Mouse (Mus musculus) adipocyte (in vitro differentiated cells): ENCODE measurements at regions not wholly inside any gene's neighbourhood (a gene's known extent, or its start where the extent isn't known, plus 50 kb on each side); places are given as distances from the start of the nearest gene placed in this dataset.
A peak's percentile ranks its signal among the peaks of the same experiment; 100 is the strongest.
"Not testable (repeated sequence)": the region's sequence is repeated elsewhere in the genome, so short reads cannot be mapped to it uniquely, and the experiment has no call there.

Source experiments
- DNase-seq: peaks from one replicate; pipeline ENCODE4 v3.0.0-alpha.2; 2016; ENCODE audit warnings: low spot score

- peak; percentile 58 for DNase-seq
Measured at GRCm38 (mm10) chr8:20122067-20122925, 219.1 kb downstream of the Gm31371 start.

GRCm38 (mm10) chr8:20123545-20123944, 220.4 kb downstream of the Gm31371 start:
- not testable (repeated sequence) for DNase-seq

GRCm38 (mm10) chr8:20135626-20136025, 227.4 kb downstream of the Gm15319 start:
- DNase-seq = not testable (repeated sequence)

- not testable (repeated sequence) for DNase-seq
Measured at GRCm38 (mm10) chr8:20145436-20145835, 217.6 kb downstream of the Gm15319 start.

- DNase-seq = not testable (repeated sequence)
Measured at GRCm38 (mm10) chr8:20151317-20152047, 211.5 kb downstream of the Gm15319 start.

- not testable (repeated sequence) for DNase-seq
Measured at GRCm38 (mm10) chr8:20154091-20154490, 208.9 kb downstream of the Gm15319 start.
